Mouse (Mus musculus): Measurements from ENCODE around the gene Gm10322. TPM values are rescaled to one million over a fixed set of nuclear protein-coding genes. Genes with fewer than 3 reads are reported as not detected.
A peak's percentile ranks its signal among the peaks of the same experiment; 100 is the strongest.

Gene Gm10322
- polyA plus RNA-seq, 1 experiment: not detected

GRCm38 (mm10) chr10:59577871-59578801 is 37.7 kb upstream of the Gm10322 start:
- Histone ChIP-seq H3K4me3 (replicated peaks; ENCODE audit: extremely low read depth, low read depth, low read length) (no peak overlapping the region), H3K4me1 (ENCODE audit: control insufficient read depth, insufficient read depth, low read length) (peaks cover 17% of the 10 kb centered on the region; the same call in 1 of the 2 replicates)
- 20% methylated on average over 12 of the region's 12 CpGs for WGBS
- DNase-seq: peak; percentile 39
- TF ChIP-seq POLR2A (IDR thresholded peaks at IDR 0.05; ENCODE audit: borderline replicate concordance, extremely low read depth, low read depth, low read length) (no peak), CTCF (IDR thresholded peaks at IDR 0.05; ENCODE audit: insufficient read depth, low read length) (no peak)

GRCm38 (mm10) chr10:59579645-59580044 is 36.2 kb upstream of the Gm10322 start:
- no peak for DNase-seq
- H3K4me1 ChIP-seq (ENCODE audit: control insufficient read depth, insufficient read depth, low read length): peaks cover 17% of the 10 kb centered on the region; the same call in 1 of the 2 replicates
- WGBS: 91% methylated on average over 3 of the region's 3 CpGs
- no peak overlapping the region for H3K4me3 ChIP-seq (replicated peaks; ENCODE audit: extremely low read depth, low read depth, low read length)
- no peak for TF ChIP-seq POLR2A (IDR thresholded peaks at IDR 0.05; ENCODE audit: borderline replicate concordance, extremely low read depth, low read depth, low read length)
- no peak for TF ChIP-seq CTCF (IDR thresholded peaks at IDR 0.05; ENCODE audit: insufficient read depth, low read length)

GRCm38 (mm10) chr10:59580593-59581149 is 35.2 kb upstream of the Gm10322 start:
- TF ChIP-seq POLR2A (IDR thresholded peaks at IDR 0.05; ENCODE audit: borderline replicate concordance, extremely low read depth, low read depth, low read length) (no peak), CTCF (IDR thresholded peaks at IDR 0.05; ENCODE audit: insufficient read depth, low read length) (no peak)
- H3K4me1 ChIP-seq (ENCODE audit: control insufficient read depth, insufficient read depth, low read length): peaks cover 17% of the 10 kb centered on the region; the same call in 1 of the 2 replicates
- WGBS: 92% methylated on average over 3 of the region's 3 CpGs
- no peak for DNase-seq
- H3K4me3 ChIP-seq (replicated peaks; ENCODE audit: extremely low read depth, low read depth, low read length): no peak overlapping the region

- TF ChIP-seq CTCF (IDR thresholded peaks at IDR 0.05; ENCODE audit: insufficient read depth, low read length) (no peak), POLR2A (IDR thresholded peaks at IDR 0.05; ENCODE audit: borderline replicate concordance, extremely low read depth, low read depth, low read length) (no peak)
- Histone ChIP-seq H3K4me1 (ENCODE audit: control insufficient read depth, insufficient read depth, low read length) (peaks cover 13% of the 10 kb centered on the region; the same call in 1 of the 2 replicates), H3K4me3 (replicated peaks; ENCODE audit: extremely low read depth, low read depth, low read length) (no peak overlapping the region)
- no peak for DNase-seq
- WGBS: 92% methylated on average over 1 of the region's 1 CpGs
These were observed 33.9 kb upstream of the Gm10322 start for GRCm38 (mm10) chr10:59581826-59582543.

- no peak for TF ChIP-seq POLR2A (IDR thresholded peaks at IDR 0.05; ENCODE audit: borderline replicate concordance, extremely low read depth, low read depth, low read length)
- no peak for TF ChIP-seq CTCF (IDR thresholded peaks at IDR 0.05; ENCODE audit: insufficient read depth, low read length)
- H3K4me1 ChIP-seq (ENCODE audit: control insufficient read depth, insufficient read depth, low read length): no peaks in the 10 kb centered on the region; the same call in 1 of the 2 replicates
- WGBS: 62% methylated on average over 5 of the region's 5 CpGs
- no peak overlapping the region for H3K4me3 ChIP-seq (replicated peaks; ENCODE audit: extremely low read depth, low read depth, low read length)
- no peak for DNase-seq
These were observed 30.2 kb upstream of the Gm10322 start for GRCm38 (mm10) chr10:59585621-59586020.

GRCm38 (mm10) chr10:59586821-59587220 is 29.0 kb upstream of the Gm10322 start:
- 83% methylated on average over 15 of the region's 15 CpGs for WGBS
- H3K4me1 ChIP-seq (ENCODE audit: control insufficient read depth, insufficient read depth, low read length): no peaks in the 10 kb centered on the region; the same call in 1 of the 2 replicates
- no peak for DNase-seq
- no peak overlapping the region for H3K4me3 ChIP-seq (replicated peaks; ENCODE audit: extremely low read depth, low read depth, low read length)
- TF ChIP-seq POLR2A (IDR thresholded peaks at IDR 0.05; ENCODE audit: borderline replicate concordance, extremely low read depth, low read depth, low read length) (no peak), CTCF (IDR thresholded peaks at IDR 0.05; ENCODE audit: insufficient read depth, low read length) (no peak)

GRCm38 (mm10) chr10:59588135-59588534 is 27.7 kb upstream of the Gm10322 start:
- 89% methylated on average over 7 of the region's 7 CpGs for WGBS
- no peaks in the 10 kb centered on the region; the same call in 1 of the 2 replicates for H3K4me1 ChIP-seq (ENCODE audit: control insufficient read depth, insufficient read depth, low read length)
- H3K4me3 ChIP-seq (replicated peaks; ENCODE audit: extremely low read depth, low read depth, low read length): no peak overlapping the region
- no peak for TF ChIP-seq POLR2A (IDR thresholded peaks at IDR 0.05; ENCODE audit: borderline replicate concordance, extremely low read depth, low read depth, low read length)
- TF ChIP-seq CTCF (IDR thresholded peaks at IDR 0.05; ENCODE audit: insufficient read depth, low read length): no peak
- DNase-seq: no peak

GRCm38 (mm10) chr10:59589420-59589819 is 26.4 kb upstream of the Gm10322 start:
- Histone ChIP-seq H3K4me3 (replicated peaks; ENCODE audit: extremely low read depth, low read depth, low read length) (no peak overlapping the region), H3K4me1 (ENCODE audit: control insufficient read depth, insufficient read depth, low read length) (no peaks in the 10 kb centered on the region; the same call in 1 of the 2 replicates)
- DNase-seq: no peak
- 70% methylated on average over 7 of the region's 7 CpGs for WGBS
- TF ChIP-seq POLR2A (IDR thresholded peaks at IDR 0.05; ENCODE audit: borderline replicate concordance, extremely low read depth, low read depth, low read length) (no peak), CTCF (IDR thresholded peaks at IDR 0.05; ENCODE audit: insufficient read depth, low read length) (no peak)

GRCm38 (mm10) chr10:59589856-59590255 is 26.0 kb upstream of the Gm10322 start:
- TF ChIP-seq POLR2A (IDR thresholded peaks at IDR 0.05; ENCODE audit: borderline replicate concordance, extremely low read depth, low read depth, low read length) (no peak), CTCF (IDR thresholded peaks at IDR 0.05; ENCODE audit: insufficient read depth, low read length) (no peak)
- no peaks in the 10 kb centered on the region; the same call in 1 of the 2 replicates for H3K4me1 ChIP-seq (ENCODE audit: control insufficient read depth, insufficient read depth, low read length)
- peak overlapping the region; percentile 17 for H3K4me3 ChIP-seq (replicated peaks; ENCODE audit: extremely low read depth, low read depth, low read length)
- 54% methylated on average over 13 of the region's 13 CpGs for WGBS
- peak; percentile 41 for DNase-seq

Measured in lung, adult 2 months (tissue).